Mouse (Mus musculus) T-helper 2 cell (primary cell): Measurements from ENCODE around the gene Lrrc4b.

Source experiments
- in situ Hi-C: fragments of 300-600 bp; cut with MboI, MseI; formaldehyde crosslinking; loops from one replicate; pipeline ENCODE4 v1.15.1; 2025; ENCODE audit warnings: high pct_unique_total_duplicates

Gene Lrrc4b

GRCm38 (mm10) chr7:44463556-44464225, 34.9 kb downstream of the Lrrc4b start:
- in situ Hi-C loops, result loop anchor here (25.0 kb wide), 1 partner anchor 676 kb away; the partner anchor contains the start of genes Klk10, Klk8 and Klk9

GRCm38 (mm10) chr7:44464511-44464910, 35.7 kb downstream of the Lrrc4b start:
- in situ Hi-C loops, result loop anchor here (25.0 kb wide), 1 partner anchor 677 kb away; the partner anchor contains the start of genes Klk10, Klk8 and Klk9

GRCm38 (mm10) chr7:44465111-44465510, 36.3 kb downstream of the Lrrc4b start, which contains the start of gene Aspdh:
TSS of gene Aspdh (plus strand) at chr7:44465391.
- in situ Hi-C loops, result loop anchor here (5.0 to 25.0 kb wide), 4 partner anchors 37 to 678 kb away; partner anchors contain the start of genes Gm15517, Klk10, Klk8 and Klk9

GRCm38 (mm10) chr7:44466006-44466887, 37.4 kb downstream of the Lrrc4b start:
- in situ Hi-C loops, result loop anchor here (5.0 to 25.0 kb wide), 4 partner anchors 36 to 679 kb away; partner anchors contain the start of genes Gm15517, Klk10, Klk8 and Klk9

GRCm38 (mm10) chr7:44466888-44467311, 38.1 kb downstream of the Lrrc4b start:
- in situ Hi-C loops, result loop anchor here (5.0 to 25.0 kb wide), 4 partner anchors 35 to 680 kb away; partner anchors contain the start of genes Gm15517, Klk10, Klk8 and Klk9

- in situ Hi-C loops, result loop anchor here (5.0 to 25.0 kb wide), 4 partner anchors 34 to 681 kb away; partner anchors contain the start of genes Gm15517, Klk10, Klk8 and Klk9
Measured at GRCm38 (mm10) chr7:44467811-44468411, 39.1 kb downstream of the Lrrc4b start, which contains the start of gene Josd2. TSS of gene Josd2 (plus strand) at chr7:44467980.

- in situ Hi-C loops, result loop anchor here (5.0 to 25.0 kb wide), 4 partner anchors 34 to 681 kb away; partner anchors contain the start of genes Gm15517, Klk10, Klk8 and Klk9
Measured at GRCm38 (mm10) chr7:44468644-44469285, 39.9 kb downstream of the Lrrc4b start.

GRCm38 (mm10) chr7:44469677-44470675, 41.2 kb downstream of the Lrrc4b start:
- in situ Hi-C loops, result loop anchor here (5.0 to 25.0 kb wide), 4 partner anchors 32 to 683 kb away; partner anchors contain the start of genes Gm15517, Klk10, Klk8 and Klk9

GRCm38 (mm10) chr7:44470696-44471612, 42.1 kb downstream of the Lrrc4b start:
- in situ Hi-C loops, result loop anchor here (25.0 kb wide), 1 partner anchor 684 kb away; the partner anchor contains the start of genes Klk10, Klk8 and Klk9

GRCm38 (mm10) chr7:44471880-44472557, 43.2 kb downstream of the Lrrc4b start:
- in situ Hi-C loops, result loop anchor here (25.0 kb wide), 1 partner anchor 685 kb away; the partner anchor contains the start of genes Klk10, Klk8 and Klk9

GRCm38 (mm10) chr7:44472558-44472885, 43.7 kb downstream of the Lrrc4b start:
- in situ Hi-C loops, result loop anchor here (25.0 kb wide), 1 partner anchor 685 kb away; the partner anchor contains the start of genes Klk10, Klk8 and Klk9

- in situ Hi-C loops, result loop anchor here (25.0 kb wide), 1 partner anchor 686 kb away; the partner anchor contains the start of genes Klk10, Klk8 and Klk9
Measured at GRCm38 (mm10) chr7:44472961-44473646, 44.3 kb downstream of the Lrrc4b start.

GRCm38 (mm10) chr7:44474419-44474818, 45.6 kb downstream of the Lrrc4b start:
- in situ Hi-C loops, result loop anchor here (25.0 kb wide), 1 partner anchor 687 kb away; the partner anchor contains the start of genes Klk10, Klk8 and Klk9

GRCm38 (mm10) chr7:44475046-44475614, 46.3 kb downstream of the Lrrc4b start:
- in situ Hi-C loops, result no loop called here

GRCm38 (mm10) chr7:44482836-44483435, 54.1 kb downstream of the Lrrc4b start:
- in situ Hi-C loops, result no loop called here

GRCm38 (mm10) chr7:44484109-44484508, 55.3 kb downstream of the Lrrc4b start:
- in situ Hi-C loops, result no loop called here
